9 mouse cellular contexts compared by ENCODE assay signal in genomic region chr19:5730314-5731186, GRCm38 (mm10). TPM values are rescaled to one million over a fixed set of nuclear protein-coding genes. Genes with fewer than 3 reads are reported as not detected.
DNase-seq lines count a peak whose midpoint lies in the region; ATAC-seq and TF ChIP-seq lines count a peak whose summit lies in the region.
"Had no signal": no experiment of that assay in that cellular context is flagged by ENCODE, and none has a peak within 500 bp of the region (broad histone marks: within the 10 kb centered on the region; RNA-seq: fewer than 3 reads in every experiment).

No protein-coding gene starts in this region.

- H3K4me2 ChIP-seq in heart, embryonic 12.5 days, result peak overlapping the region; percentile 98
- H3K4me2 ChIP-seq in forebrain, embryonic 15.5 days (replicated peaks), result peak overlapping the region; percentile 93
- H3K4me2 ChIP-seq in neural tube, embryonic 15.5 days, result peak overlapping the region; percentile 89

- peak overlapping the region; percentile 85 for H3K4me3 ChIP-seq in heart, embryonic 12.5 days
- H3K4me3 ChIP-seq in bone marrow, adult 2 months (replicated peaks; ENCODE audit: control insufficient read depth, low read depth, low read length), result peak overlapping the region; percentile 77
- peak overlapping the region; percentile 96 for H3K4me3 ChIP-seq in forebrain, embryonic 15.5 days
- H3K4me3 ChIP-seq in neural tube, embryonic 15.5 days (replicated peaks), result peak overlapping the region; percentile 84

- WGBS in heart, embryonic 12.5 days, result 72% methylated on average over 29 of the region's 29 CpGs
- WGBS in bone marrow, adult 2 months, result 81% methylated on average over 29 of the region's 29 CpGs
- WGBS in forebrain, embryonic 15.5 days, result 77% methylated on average over 29 of the region's 29 CpGs
- WGBS in neural tube, embryonic 15.5 days, result 76% methylated on average over 29 of the region's 29 CpGs

- H3K4me1 ChIP-seq in heart, embryonic 12.5 days (replicated peaks), result peaks cover 47% of the 10 kb centered on the region
- H3K4me1 ChIP-seq in bone marrow, adult 2 months (ENCODE audit: control insufficient read depth, insufficient read depth, low read length), result peaks cover 9% of the 10 kb centered on the region
- H3K4me1 ChIP-seq in forebrain, embryonic 15.5 days, result peaks cover 55% of the 10 kb centered on the region
- H3K4me1 ChIP-seq in neural tube, embryonic 15.5 days, result peaks cover 56% of the 10 kb centered on the region

- TF ChIP-seq POLR2A in bone marrow, adult 2 months (IDR thresholded peaks at IDR 0.05; ENCODE audit: borderline replicate concordance, control insufficient read depth, low read depth, low read length), result no peak; the same call in 1 of the 2 replicates

- intact Hi-C loops in heart, postnatal 14 days (cut with DNase I), result no loop called here

- peak overlapping the region; percentile 88 for H3K9ac ChIP-seq in heart, embryonic 12.5 days
- H3K9ac ChIP-seq in forebrain, embryonic 15.5 days (replicated peaks), result peak overlapping the region; percentile 99
- H3K9ac ChIP-seq in neural tube, embryonic 15.5 days (replicated peaks), result peak overlapping the region; percentile 74

- ATAC-seq in heart, embryonic 12.5 days (ENCODE audit: insufficient number of reproducible peaks, low FRiP score), result no peak
- no peak for ATAC-seq in forebrain, embryonic 15.5 days (replicated peaks)
- ATAC-seq in neural tube, embryonic 15.5 days (ENCODE audit: low FRiP score), result no peak

- H3K27me3 ChIP-seq in heart, embryonic 12.5 days (replicated peaks), result peaks cover 7% of the 10 kb centered on the region; the same call in 1 of the 2 replicates
- H3K27me3 ChIP-seq in forebrain, embryonic 15.5 days, result no peaks in the 10 kb centered on the region
- peaks cover 9% of the 10 kb centered on the region; the same call in 1 of the 2 replicates for H3K27me3 ChIP-seq in neural tube, embryonic 15.5 days (replicated peaks)

- H3K27ac ChIP-seq in heart, embryonic 12.5 days (ENCODE audit: poor library complexity, severe bottlenecking), result no peak overlapping the region
- H3K27ac ChIP-seq in bone marrow, adult 2 months (ENCODE audit: control insufficient read depth, insufficient read depth, low read depth, low read length, poor library complexity), result no peak overlapping the region
- H3K27ac ChIP-seq in forebrain, embryonic 15.5 days (replicated peaks), result peak overlapping the region; percentile 31; the same call in 1 of the 2 replicates
- H3K27ac ChIP-seq in neural tube, embryonic 15.5 days (replicated peaks), result no peak overlapping the region; the same call in 1 of the 2 replicates

- no peaks in the 10 kb centered on the region for H3K9me3 ChIP-seq in heart, embryonic 12.5 days (replicated peaks)
- no peaks in the 10 kb centered on the region for H3K9me3 ChIP-seq in forebrain, embryonic 15.5 days
- no peaks in the 10 kb centered on the region for H3K9me3 ChIP-seq in neural tube, embryonic 15.5 days (replicated peaks)

- TF ChIP-seq CTCF in bone marrow, adult 2 months (IDR thresholded peaks at IDR 0.05; ENCODE audit: control insufficient read depth, insufficient read depth, low read length), result no peak

- no peak for DNase-seq in heart, postnatal 14 days
- peak; percentile 57 to 67 for DNase-seq in kidney, postnatal 4 days
- no peak for DNase-seq in adipocyte (ENCODE audit: low spot score)
- DNase-seq in embryo, embryonic 10 days (ENCODE audit: low spot score), result no peak

- H3K36me3 ChIP-seq in heart, embryonic 12.5 days, result peaks cover 4% of the 10 kb centered on the region; the same call in 1 of the 2 replicates
- H3K36me3 ChIP-seq in forebrain, embryonic 15.5 days, result peaks cover under 1% of the 10 kb centered on the region; the same call in 1 of the 2 replicates
- no peaks in the 10 kb centered on the region for H3K36me3 ChIP-seq in neural tube, embryonic 15.5 days

RNA-seq across cellular contexts. Expression of gene Fam89b, which starts 1.1 kb away (rescaled TPM):
- 78.9 and 81.3 TPM in 2 replicates for polyA plus RNA-seq in heart, embryonic 12.5 days (2016; fragmentation: Nextera tagmentation; extraction: Ambion mirVana)
- total RNA-seq in heart, postnatal 14 days (2021), result 10 to 100 TPM; 38.6 to 40.1 TPM
- polyA plus RNA-seq in bone marrow, adult 2 months (2011; ENCODE audit: insufficient read depth, insufficient read length, low replicate concordance, missing spikeins), result 33.5 and 37.8 TPM in 2 replicates
- polyA plus RNA-seq in forebrain, embryonic 15.5 days (2015; fragmentation: Nextera tagmentation; extraction: Ambion mirVana), result 190 and 200 TPM in 2 replicates
- 122 and 138 TPM in 2 replicates for polyA plus RNA-seq in neural tube, embryonic 15.5 days (2015; fragmentation: Nextera tagmentation; extraction: Ambion mirVana)

RNA-seq across cellular contexts. Expression of gene Ehbp1l1, which starts 4.4 kb away (rescaled TPM):
- polyA plus RNA-seq in heart, embryonic 12.5 days (2016; fragmentation: Nextera tagmentation; extraction: Ambion mirVana), result 121 and 123 TPM in 2 replicates
- 100 to 1,000 TPM; 124 to 141 TPM for total RNA-seq in heart, postnatal 14 days (2021)
- polyA plus RNA-seq in bone marrow, adult 2 months (2011; ENCODE audit: insufficient read depth, insufficient read length, low replicate concordance, missing spikeins), result 130 and 224 TPM in 2 replicates
- polyA plus RNA-seq in forebrain, embryonic 15.5 days (2015; fragmentation: Nextera tagmentation; extraction: Ambion mirVana), result 11.1 and 13.3 TPM in 2 replicates
- 15.9 and 18.6 TPM in 2 replicates for polyA plus RNA-seq in neural tube, embryonic 15.5 days (2015; fragmentation: Nextera tagmentation; extraction: Ambion mirVana)

RNA-seq across cellular contexts. Expression of gene Ltbp3, which starts 10.2 kb away (rescaled TPM):
- polyA plus RNA-seq in heart, embryonic 12.5 days (2016; fragmentation: Nextera tagmentation; extraction: Ambion mirVana), result 24.3 and 27.7 TPM in 2 replicates
- 10 to 100 TPM; 47.2 to 55.5 TPM for total RNA-seq in heart, postnatal 14 days (2021)
- 10.5 and 13.4 TPM in 2 replicates for polyA plus RNA-seq in bone marrow, adult 2 months (2011; ENCODE audit: insufficient read depth, insufficient read length, low replicate concordance, missing spikeins)
- 10.6 and 14.3 TPM in 2 replicates for polyA plus RNA-seq in forebrain, embryonic 15.5 days (2015; fragmentation: Nextera tagmentation; extraction: Ambion mirVana)
- polyA plus RNA-seq in neural tube, embryonic 15.5 days (2015; fragmentation: Nextera tagmentation; extraction: Ambion mirVana), result 15.6 and 19.1 TPM in 2 replicates

RNA-seq across cellular contexts. Expression of gene Kcnk7, which starts 26.4 kb away (rescaled TPM):
- 0.17 TPM in 1 of 2 replicates, not detected in the other for polyA plus RNA-seq in heart, embryonic 12.5 days (2016; fragmentation: Nextera tagmentation; extraction: Ambion mirVana)
- total RNA-seq in heart, postnatal 14 days (2021), result not detected
- not detected in 2 replicates for polyA plus RNA-seq in bone marrow, adult 2 months (2011; ENCODE audit: insufficient read depth, insufficient read length, low replicate concordance, missing spikeins)
- polyA plus RNA-seq in forebrain, embryonic 15.5 days (2015; fragmentation: Nextera tagmentation; extraction: Ambion mirVana), result 0.33 TPM in 1 of 2 replicates, not detected in the other
- 0.35 and 0.45 TPM in 2 replicates for polyA plus RNA-seq in neural tube, embryonic 15.5 days (2015; fragmentation: Nextera tagmentation; extraction: Ambion mirVana)
- total RNA-seq: left cerebral cortex, postnatal 10 days had no signal

RNA-seq across cellular contexts. Expression of gene Scyl1, which starts 40.7 kb away (rescaled TPM):
- polyA plus RNA-seq in heart, embryonic 12.5 days (2016; fragmentation: Nextera tagmentation; extraction: Ambion mirVana), result 68.1 and 68.9 TPM in 2 replicates
- 10 to 100 TPM; 66.2 to 67.2 TPM for total RNA-seq in heart, postnatal 14 days (2021)
- 26.8 and 38.8 TPM in 2 replicates for polyA plus RNA-seq in bone marrow, adult 2 months (2011; ENCODE audit: insufficient read depth, insufficient read length, low replicate concordance, missing spikeins)
- 66.9 and 67.9 TPM in 2 replicates for polyA plus RNA-seq in forebrain, embryonic 15.5 days (2015; fragmentation: Nextera tagmentation; extraction: Ambion mirVana)
- 81.6 and 83.1 TPM in 2 replicates for polyA plus RNA-seq in neural tube, embryonic 15.5 days (2015; fragmentation: Nextera tagmentation; extraction: Ambion mirVana)

Comparison
In these comparisons a context has a peak if more than half of its experiments do, and no peak if none do; other contexts are left out.
1. DNase-seq: peak in kidney, postnatal 4 days (2 of 2); none in heart, postnatal 14 days (0 of 2), adipocyte (single experiment) and embryo, embryonic 10 days (single experiment).
2. Peak in every context shown above with its lines, with median percentiles within 50 percentile points of each other: H3K4me2 ChIP-seq, H3K4me3 ChIP-seq and H3K9ac ChIP-seq.